Mouse (Mus musculus): Measurements from ENCODE around the gene Krt222. TPM values are rescaled to one million over a fixed set of nuclear protein-coding genes. Genes with fewer than 3 reads are reported as not detected.

The Krt222 gene
- polyA plus RNA-seq (2015; fragmentation: Nextera tagmentation; extraction: Ambion mirVana): 0.05 and 0.29 TPM in 2 replicates

GRCm38 (mm10) chr11:99243820-99244374 lies at the start of gene Krt222:
Gene Krt222, minus strand, starts transcription at chr11:99244085.
- DNase-seq (no peak), ATAC-seq (ENCODE audit: low read depth) (no peak)
- Histone ChIP-seq H3K4me3 (replicated peaks) (peak within 1 kb of the TSS; percentile 2), H3K9ac (peak within 1 kb of the TSS; percentile 20; the same call in 1 of the 2 replicates), H3K27ac (no peak within 1 kb of the TSS), H3K4me2 (peak within 1 kb of the TSS; percentile 47), H3K36me3 (no peaks in the 10 kb centered on the region), H3K4me1 (replicated peaks) (0 out of 2 replicates have a peak, but pooled peaks cover 3% of the 10 kb centered on the region), H3K27me3 (no peaks in the 10 kb centered on the region), H3K9me3 (replicated peaks) (no peaks in the 10 kb centered on the region)
- 7% methylated on average over 17 of the region's 17 CpGs for WGBS (ENCODE audit: insufficient replicate concordance)

- WGBS (ENCODE audit: insufficient replicate concordance): 48% methylated on average over 5 of the region's 5 CpGs
- no peaks in the 10 kb centered on the region for H3K9me3 ChIP-seq (replicated peaks)
- H3K4me3 ChIP-seq (replicated peaks): no peak overlapping the region
- H3K4me1 ChIP-seq (replicated peaks): no peaks in the 10 kb centered on the region
- no peaks in the 10 kb centered on the region for H3K27me3 ChIP-seq
- H3K27ac ChIP-seq: no peak overlapping the region
- no peaks in the 10 kb centered on the region for H3K36me3 ChIP-seq
- no peak for ATAC-seq (ENCODE audit: low read depth)
- no peak for DNase-seq
- no peak overlapping the region for H3K9ac ChIP-seq
- H3K4me2 ChIP-seq: no peak overlapping the region
Observed at GRCm38 (mm10) chr11:99292846-99293245, 49.0 kb upstream of the Krt222 start.

- Histone ChIP-seq H3K36me3 (no peaks in the 10 kb centered on the region), H3K4me3 (replicated peaks) (no peak within 1 kb of the TSS), H3K4me1 (replicated peaks) (no peaks in the 10 kb centered on the region), H3K9me3 (replicated peaks) (no peaks in the 10 kb centered on the region), H3K9ac (no peak within 1 kb of the TSS), H3K27ac (no peak within 1 kb of the TSS), H3K27me3 (no peaks in the 10 kb centered on the region), H3K4me2 (no peak within 1 kb of the TSS)
- DNase-seq (no peak), ATAC-seq (ENCODE audit: low read depth) (no peak)
- 46% methylated on average over 11 of the region's 11 CpGs for WGBS (ENCODE audit: insufficient replicate concordance)
Observed at GRCm38 (mm10) chr11:99284833-99285312, 41.0 kb upstream of the Krt222 start, which contains the start of gene Krt24. Gene Krt24, minus strand, starts transcription at chr11:99285262.

- 68% methylated on average over 5 of the region's 5 CpGs for WGBS (ENCODE audit: insufficient replicate concordance)
Observed at GRCm38 (mm10) chr11:99284011-99284410, 40.1 kb upstream of the Krt222 start.

GRCm38 (mm10) chr11:99283334-99283733 lies 39.4 kb upstream of the Krt222 start:
- Histone ChIP-seq H3K27me3 (no peaks in the 10 kb centered on the region), H3K4me2 (no peak overlapping the region), H3K36me3 (no peaks in the 10 kb centered on the region), H3K27ac (no peak overlapping the region), H3K9me3 (replicated peaks) (no peaks in the 10 kb centered on the region), H3K9ac (no peak overlapping the region), H3K4me1 (replicated peaks) (no peaks in the 10 kb centered on the region), H3K4me3 (replicated peaks) (no peak overlapping the region)
- WGBS (ENCODE audit: insufficient replicate concordance): 25% methylated on average over 4 of the region's 4 CpGs
- no peak for ATAC-seq (ENCODE audit: low read depth)
- DNase-seq: no peak

More at GRCm38 (mm10) chr11:99284011-99284410, 40.1 kb upstream of the Krt222 start:
- Histone ChIP-seq H3K27ac (no peak overlapping the region), H3K36me3 (no peaks in the 10 kb centered on the region), H3K27me3 (no peaks in the 10 kb centered on the region), H3K4me1 (replicated peaks) (no peaks in the 10 kb centered on the region), H3K4me3 (replicated peaks) (no peak overlapping the region), H3K9me3 (replicated peaks) (no peaks in the 10 kb centered on the region), H3K9ac (no peak overlapping the region), H3K4me2 (no peak overlapping the region)
- ATAC-seq (ENCODE audit: low read depth) (no peak), DNase-seq (no peak)

GRCm38 (mm10) chr11:99281116-99281515 lies 37.2 kb upstream of the Krt222 start:
- Histone ChIP-seq H3K4me3 (replicated peaks) (no peak overlapping the region), H3K4me2 (no peak overlapping the region), H3K27me3 (no peaks in the 10 kb centered on the region), H3K4me1 (replicated peaks) (no peaks in the 10 kb centered on the region), H3K27ac (no peak overlapping the region), H3K36me3 (no peaks in the 10 kb centered on the region), H3K9me3 (replicated peaks) (no peaks in the 10 kb centered on the region), H3K9ac (no peak overlapping the region)
- ATAC-seq (ENCODE audit: low read depth) (no peak), DNase-seq (no peak)
- WGBS (ENCODE audit: insufficient replicate concordance): 59% methylated on average over 9 of the region's 9 CpGs

GRCm38 (mm10) chr11:99279986-99280385 lies 36.1 kb upstream of the Krt222 start:
- no peaks in the 10 kb centered on the region for H3K27me3 ChIP-seq
- WGBS (ENCODE audit: insufficient replicate concordance): 47% methylated on average over 5 of the region's 5 CpGs

GRCm38 (mm10) chr11:99276786-99277185 lies 32.9 kb upstream of the Krt222 start:
- no peak for ATAC-seq (ENCODE audit: low read depth)
- Histone ChIP-seq H3K9ac (no peak overlapping the region), H3K4me3 (replicated peaks) (no peak overlapping the region), H3K4me1 (replicated peaks) (no peaks in the 10 kb centered on the region), H3K9me3 (replicated peaks) (no peaks in the 10 kb centered on the region), H3K27me3 (no peaks in the 10 kb centered on the region), H3K4me2 (no peak overlapping the region), H3K27ac (no peak overlapping the region), H3K36me3 (no peaks in the 10 kb centered on the region)
- no peak for DNase-seq
- 58% methylated on average over 7 of the region's 7 CpGs for WGBS (ENCODE audit: insufficient replicate concordance)

More at GRCm38 (mm10) chr11:99279986-99280385, 36.1 kb upstream of the Krt222 start:
- Histone ChIP-seq H3K9me3 (replicated peaks) (no peaks in the 10 kb centered on the region), H3K36me3 (no peaks in the 10 kb centered on the region), H3K27ac (no peak overlapping the region), H3K4me3 (replicated peaks) (no peak overlapping the region), H3K4me1 (replicated peaks) (no peaks in the 10 kb centered on the region), H3K4me2 (no peak overlapping the region), H3K9ac (no peak overlapping the region)
- DNase-seq: no peak
- no peak for ATAC-seq (ENCODE audit: low read depth)

GRCm38 (mm10) chr11:99275624-99276023 lies 31.7 kb upstream of the Krt222 start:
- H3K4me3 ChIP-seq (replicated peaks): no peak overlapping the region
- peak; percentile 63; the same call in 1 of the 2 replicates for ATAC-seq (ENCODE audit: low read depth)
- H3K9ac ChIP-seq: no peak overlapping the region
- H3K4me1 ChIP-seq (replicated peaks): no peaks in the 10 kb centered on the region
- WGBS (ENCODE audit: insufficient replicate concordance): 58% methylated on average over 6 of the region's 6 CpGs
- DNase-seq: no peak
- no peak overlapping the region for H3K27ac ChIP-seq
- H3K9me3 ChIP-seq (replicated peaks): no peaks in the 10 kb centered on the region
- no peaks in the 10 kb centered on the region for H3K27me3 ChIP-seq
- no peak overlapping the region for H3K4me2 ChIP-seq
- no peaks in the 10 kb centered on the region for H3K36me3 ChIP-seq

- Histone ChIP-seq H3K4me1 (replicated peaks) (no peaks in the 10 kb centered on the region), H3K27me3 (no peaks in the 10 kb centered on the region), H3K4me3 (replicated peaks) (no peak overlapping the region), H3K9ac (no peak overlapping the region), H3K36me3 (no peaks in the 10 kb centered on the region), H3K4me2 (no peak overlapping the region), H3K27ac (no peak overlapping the region), H3K9me3 (replicated peaks) (no peaks in the 10 kb centered on the region)
- DNase-seq (no peak), ATAC-seq (ENCODE audit: low read depth) (no peak)
- WGBS (ENCODE audit: insufficient replicate concordance): 76% methylated on average over 4 of the region's 4 CpGs
Observed at GRCm38 (mm10) chr11:99272721-99273120, 28.8 kb upstream of the Krt222 start.

- DNase-seq (no peak), ATAC-seq (ENCODE audit: low read depth) (no peak)
- 54% methylated on average over 7 of the region's 7 CpGs for WGBS (ENCODE audit: insufficient replicate concordance)
Observed at GRCm38 (mm10) chr11:99269192-99269591, 25.3 kb upstream of the Krt222 start.

GRCm38 (mm10) chr11:99265796-99266195 lies 21.9 kb upstream of the Krt222 start:
- H3K36me3 ChIP-seq: no peaks in the 10 kb centered on the region
- no peak overlapping the region for H3K4me2 ChIP-seq
- H3K9me3 ChIP-seq (replicated peaks): no peaks in the 10 kb centered on the region
- no peak overlapping the region for H3K9ac ChIP-seq
- DNase-seq (no peak), ATAC-seq (ENCODE audit: low read depth) (no peak)
- 32% methylated on average over 9 of the region's 9 CpGs for WGBS (ENCODE audit: insufficient replicate concordance)
- H3K27me3 ChIP-seq: no peaks in the 10 kb centered on the region
- H3K4me1 ChIP-seq (replicated peaks): no peaks in the 10 kb centered on the region
- H3K4me3 ChIP-seq (replicated peaks): no peak overlapping the region
- no peak overlapping the region for H3K27ac ChIP-seq

More at GRCm38 (mm10) chr11:99269192-99269591, 25.3 kb upstream of the Krt222 start:
- Histone ChIP-seq H3K4me2 (no peak overlapping the region), H3K9ac (no peak overlapping the region), H3K4me3 (replicated peaks) (no peak overlapping the region), H3K4me1 (replicated peaks) (no peaks in the 10 kb centered on the region), H3K9me3 (replicated peaks) (no peaks in the 10 kb centered on the region), H3K27me3 (no peaks in the 10 kb centered on the region), H3K36me3 (no peaks in the 10 kb centered on the region), H3K27ac (no peak overlapping the region)
